Mouse (Mus musculus) MEL (cell line): ENCODE results near the gene Sec23b. TPM values are rescaled to one million over a fixed set of nuclear protein-coding genes. Genes with fewer than 3 reads are reported as not detected.

Experiments
- DNase-seq: peaks from one replicate; pipeline ENCODE4 v3.0.0; 2011; ENCODE audit warnings: low read depth, low spot score
- H3K27ac ChIP-seq: 2 replicates; pipeline ENCODE4 v1.5.1; 2012; ENCODE audit warnings: low read depth, mild to moderate bottlenecking, control low read depth, low read length, moderate library complexity; ENCODE audit not compliant: control insufficient read depth
- H3K27me3 ChIP-seq, 2 experiments: fragments of 150-350 bp in 1 of 2; sonication (generic) in 1 of 2; 2 replicates each; pipeline ENCODE4 v1.6.1; 2012; ENCODE audit warnings: low read length in 2 of 2, mild to moderate bottlenecking in 2 of 2, improper control_type of control experiment in 1 of 2, moderate library complexity in 1 of 2; ENCODE audit not compliant: insufficient read depth in 2 of 2, control insufficient read depth in 1 of 2
- H3K36me3 ChIP-seq, 2 experiments: 2 replicates each; pipeline ENCODE4 v1.6.1; 2012 to 2014; ENCODE audit warnings: low read length in 2 of 2, improper control_type of control experiment in 1 of 2, inconsistent platforms in 1 of 2, mild to moderate bottlenecking in 1 of 2; ENCODE audit not compliant: insufficient read depth in 2 of 2, control insufficient read depth in 1 of 2
- H3K4me1 ChIP-seq, 2 experiments: fragments of 150-350 bp in 1 of 2; sonication (generic) in 1 of 2; 2 replicates each; pipeline ENCODE4 v1.6.1; 2012; ENCODE audit warnings: low read length in 2 of 2, improper control_type of control experiment in 1 of 2, mild to moderate bottlenecking in 1 of 2; ENCODE audit not compliant: insufficient read depth in 2 of 2, control insufficient read depth in 1 of 2
- H3K4me3 ChIP-seq, 2 experiments: fragments of 150-350 bp in 1 of 2; sonication (generic) in 1 of 2; 2 replicates each; pipeline ENCODE4 v1.5.1; 2012; ENCODE audit warnings: low read depth in 2 of 2, low read length in 2 of 2, mild to moderate bottlenecking in 2 of 2, moderate library complexity in 2 of 2, control low read depth in 1 of 2, improper control_type of control experiment in 1 of 2; ENCODE audit not compliant: control insufficient read depth in 1 of 2, insufficient read depth in 1 of 2
- H3K79me2 ChIP-seq: 2 replicates; pipeline ENCODE4 v1.6.1; 2012; ENCODE audit warnings: mild to moderate bottlenecking, low read length, moderate library complexity; ENCODE audit not compliant: control insufficient read depth, poor library complexity, insufficient read depth
- H3K9ac ChIP-seq: 2 replicates; pipeline ENCODE4 v1.6.1; 2012; ENCODE audit warnings: low read depth, mild to moderate bottlenecking, control low read depth, low read length, moderate library complexity; ENCODE audit not compliant: control insufficient read depth, poor library complexity, severe bottlenecking
- H3K9me3 ChIP-seq: fragments of 150-350 bp; sonication (generic); replicated peaks from 2 replicates; pipeline ENCODE4 v1.6.1; 2012; ENCODE audit warnings: mild to moderate bottlenecking, low read length, improper control_type of control experiment, moderate library complexity; ENCODE audit not compliant: insufficient read depth
- CHD1 ChIP-seq: IDR thresholded peaks from 2 replicates; pipeline ENCODE4 v1.6.1; 2012; ENCODE audit warnings: low read depth, mild to moderate bottlenecking, inconsistent platforms, low read length, improper control_type of control experiment
- CHD2 ChIP-seq: IDR thresholded peaks from 2 replicates; pipeline ENCODE4 v1.6.1; 2011; ENCODE audit warnings: low read length, improper control_type of control experiment
- CTCF ChIP-seq, 3 experiments: IDR thresholded peaks in 2 of 3; conservative IDR thresholded peaks in 1 of 3; 2 replicates each; pipeline ENCODE4 v1.5.1; 2011 to 2012; ENCODE audit warnings: low read length in 3 of 3, low read depth in 2 of 3, mild to moderate bottlenecking in 2 of 3, improper control_type of control experiment in 1 of 3, inconsistent platforms in 1 of 3, mixed read lengths in 1 of 3, moderate library complexity in 1 of 3; ENCODE audit not compliant: control insufficient read depth in 1 of 3, insufficient read depth in 1 of 3, poor library complexity in 1 of 3, severe bottlenecking in 1 of 3
- ETS1 ChIP-seq: IDR thresholded peaks from 2 replicates; pipeline ENCODE4 v1.6.1; 2012; ENCODE audit warnings: low read depth, mild to moderate bottlenecking, inconsistent platforms, low read length, improper control_type of control experiment, moderate library complexity
- HCFC1 ChIP-seq: IDR thresholded peaks from 2 replicates; pipeline ENCODE4 v1.6.1; 2012; ENCODE audit warnings: low read depth, mild to moderate bottlenecking, inconsistent platforms, low read length, improper control_type of control experiment, moderate library complexity
- JUND ChIP-seq: IDR thresholded peaks from 2 replicates; pipeline ENCODE4 v1.6.1; 2011; ENCODE audit warnings: low read depth, mild to moderate bottlenecking, improper control_type of control experiment, low read length
- KAT2A ChIP-seq: conservative IDR thresholded peaks from 2 replicates; pipeline ENCODE4 v1.6.1; 2012; ENCODE audit warnings: low read depth, low read length, improper control_type of control experiment, inconsistent platforms
- MAX ChIP-seq: IDR thresholded peaks from 2 replicates; pipeline ENCODE4 v1.6.1; 2011; ENCODE audit warnings: low read length, improper control_type of control experiment
- MAZ ChIP-seq: IDR thresholded peaks from 2 replicates; pipeline ENCODE4 v1.6.1; 2012; ENCODE audit warnings: low read depth, mild to moderate bottlenecking, inconsistent platforms, low read length, improper control_type of control experiment
- MXI1 ChIP-seq: IDR thresholded peaks from 2 replicates; pipeline ENCODE4 v1.6.1; 2011; ENCODE audit warnings: mild to moderate bottlenecking, low read depth, low read length, improper control_type of control experiment
- MYB ChIP-seq: IDR thresholded peaks from 2 replicates; pipeline ENCODE4 v1.6.1; 2011; ENCODE audit warnings: mild to moderate bottlenecking, low read depth, low read length, improper control_type of control experiment
- NELFE ChIP-seq: IDR thresholded peaks from 2 replicates; pipeline ENCODE4 v1.6.1; 2011; ENCODE audit warnings: low read depth, low read length, improper control_type of control experiment
- POLR2A ChIP-seq, 2 experiments: IDR thresholded peaks; 2 replicates each; pipeline ENCODE4 v1.6.1; 2011 to 2012; ENCODE audit warnings: low read length in 2 of 2, mild to moderate bottlenecking in 2 of 2, control low read depth in 1 of 2, improper control_type of control experiment in 1 of 2, low read depth in 1 of 2, moderate library complexity in 1 of 2; ENCODE audit not compliant: control insufficient read depth in 1 of 2, insufficient read depth in 1 of 2, poor library complexity in 1 of 2
- POLR2AphosphoS2 ChIP-seq: IDR thresholded peaks from 2 replicates; pipeline ENCODE4 v1.6.1; 2011; ENCODE audit warnings: low read length, improper control_type of control experiment
- RAD21 ChIP-seq: IDR thresholded peaks from 2 replicates; pipeline ENCODE4 v1.6.1; 2011; ENCODE audit warnings: mild to moderate bottlenecking, low read depth, low read length, improper control_type of control experiment
- SIN3A ChIP-seq: IDR thresholded peaks from 2 replicates; pipeline ENCODE4 v1.6.1; 2012; ENCODE audit warnings: low read length, improper control_type of control experiment, inconsistent platforms
- SMC3 ChIP-seq: IDR thresholded peaks from 2 replicates; pipeline ENCODE4 v1.6.1; 2011; ENCODE audit warnings: low read depth, low read length, improper control_type of control experiment
- TBP ChIP-seq: IDR thresholded peaks from 2 replicates; pipeline ENCODE4 v1.8.0; 2011; ENCODE audit warnings: low read depth, low read length, improper control_type of control experiment
- TCF12 ChIP-seq: IDR thresholded peaks from 2 replicates; pipeline ENCODE4 v1.6.1; 2014; ENCODE audit warnings: low read depth, mild to moderate bottlenecking, inconsistent platforms, low read length, improper control_type of control experiment, moderate library complexity
- USF1 ChIP-seq: IDR thresholded peaks from 2 replicates; pipeline ENCODE4 v1.6.1; 2014; ENCODE audit warnings: low read depth, mild to moderate bottlenecking, inconsistent platforms, low read length, improper control_type of control experiment, moderate library complexity
- ZC3H11A ChIP-seq: IDR thresholded peaks from 2 replicates; pipeline ENCODE4 v1.6.1; 2012; ENCODE audit warnings: low read depth, mild to moderate bottlenecking, inconsistent platforms, low read length, improper control_type of control experiment
- ZNF384 ChIP-seq: IDR thresholded peaks from 2 replicates; pipeline ENCODE4 v1.6.1; 2012; ENCODE audit warnings: low read depth, mild to moderate bottlenecking, inconsistent platforms, low read length, improper control_type of control experiment
- polyA plus RNA-seq, 2 experiments: library from polyadenylated mRNA; stranded (reverse) in 1 of 2; unstranded in 1 of 2; fragments of >175 nt in 1 of 2; fragments of >200 nt in 1 of 2; gene quantifications; 2 replicates each; pipeline versions ENCODE4 v1.2.1 to v1.2.4; 2012; ENCODE audit warnings: low replicate concordance in 2 of 2, low read depth in 1 of 2; ENCODE audit not compliant: insufficient read length in 2 of 2, insufficient read depth in 1 of 2, missing spikeins in 1 of 2
- total RNA-seq: library from RNA; depleted of rRNA; stranded (reverse); fragments of 300-350 nt; gene quantifications from 2 replicates; pipeline ENCODE4 v1.2.3, GENCODE M21; 2012

The Sec23b gene
- total and polyA plus RNA-seq, 3 experiments = 78.7 to 89.8 TPM; not detected in 1

DNA sequence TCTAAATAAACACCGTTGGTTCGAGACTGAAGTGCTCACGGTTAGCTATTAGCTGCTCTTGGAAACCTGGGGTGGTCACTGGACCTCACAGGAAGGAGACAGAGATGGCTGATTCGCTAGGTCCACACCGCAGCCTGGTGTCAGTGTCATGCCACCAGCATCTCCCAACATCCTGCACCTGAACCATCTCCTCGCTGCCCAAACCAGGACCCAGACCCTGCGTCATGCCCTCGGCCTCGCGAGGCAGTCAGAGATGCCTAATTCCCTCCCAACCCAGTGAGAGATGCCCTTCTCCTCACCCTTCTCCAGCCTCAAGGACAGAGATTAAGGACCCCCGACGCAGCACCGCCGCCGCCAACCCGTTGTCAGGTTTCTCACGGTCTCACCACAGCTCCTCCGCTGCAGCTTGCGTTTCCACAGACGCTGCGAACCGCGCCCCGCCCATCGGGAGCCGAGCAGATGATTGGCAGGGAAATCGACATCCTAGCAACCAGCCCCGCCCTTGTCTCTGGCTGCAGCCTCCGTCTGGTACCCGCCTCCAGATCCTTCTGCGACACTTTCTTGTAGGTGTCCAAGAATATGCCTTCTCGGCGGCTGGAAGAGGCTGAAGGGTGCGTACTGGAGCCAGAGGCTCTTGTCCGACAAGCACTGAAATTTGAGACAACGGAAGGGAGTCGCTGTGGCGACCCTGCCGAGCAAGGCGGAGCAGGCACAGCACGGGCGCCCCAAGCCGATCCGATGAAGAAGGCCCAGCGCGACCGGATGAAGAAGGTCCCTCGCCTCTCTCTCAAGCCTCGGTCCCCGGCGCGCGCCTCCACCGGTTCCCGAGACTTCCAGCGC lies 28.8 kb upstream of the Sec23b start, which contains the start of the genes Dzank1 and Polr3f:
Dzank1 (minus strand) TSS at position 434 of the 840 bp plus-strand sequence.
Polr3f (plus strand) TSS at position 738 of the 840 bp plus-strand sequence.
- Histone ChIP-seq H3K36me3 (peaks cover 10 to 21% of the 10 kb centered on the region in 2 experiments), H3K4me3 (peak within 1 kb of the TSS; percentile 85 to 86), H3K79me2 (peaks cover 14% of the 10 kb centered on the region), H3K9ac (peak within 1 kb of the TSS; percentile 82), H3K27ac (peak within 1 kb of the TSS; percentile 74), H3K9me3 (no peaks in the 10 kb centered on the region), H3K4me1 (peaks cover 9 to 11% of the 10 kb centered on the region in 2 experiments), H3K27me3 (peaks cover 0 to 5% of the 10 kb centered on the region in 2 experiments; a peak in 2 of 4 replicates)
- TF ChIP-seq USF1 (no peak), TBP (peak; percentile 62; the same call in 1 of the 2 replicates), CHD2 (no peak), CHD1 (no peak), KAT2A (no peak; the same call in 1 of the 2 replicates), POLR2AphosphoS2 (0 out of 2 replicates have a peak, but pooled peaks have one; percentile 55), JUND (no peak), SMC3 (no peak), MAZ (0 out of 2 replicates have a peak, but pooled peaks have one; percentile 21), POLR2A (IDR thresholded peaks at IDR 0.05; ENCODE audit: control insufficient read depth in 1 of 2, insufficient read depth in 1 of 2, low read depth in 1 of 2, low read length in 2 of 2, poor library complexity in 1 of 2) (peak in 1 of 2 experiments; percentile 66; a peak in 2 of 4 replicates), MXI1 (peak; percentile 90), MYB (no peak), SIN3A (peak; percentile 96), NELFE (peak; percentile 66), ETS1 (no peak), RAD21 (no peak), MAX (peak; percentile 99), HCFC1 (peak; percentile 93), TCF12 (peak; percentile 25; the same call in 1 of the 2 replicates), ZNF384 (no peak), ZC3H11A (no peak), CTCF (IDR thresholded peaks at IDR 0.05 in 2 of 3, conservative IDR thresholded peaks at IDR 0.05 in 1 of 3; ENCODE audit: control insufficient read depth in 1 of 3, insufficient read depth in 1 of 3, low read depth in 2 of 3, low read length in 3 of 3, poor library complexity in 1 of 3, severe bottlenecking in 1 of 3) (peak in 1 of 3 experiments; percentile 18; a peak in 2 of 6 replicates)
- DNase-seq = peak; percentile 98
